Mouse (Mus musculus): ENCODE measurements around the gene Pde1b. TPM values are rescaled to one million over a fixed set of nuclear protein-coding genes. Genes with fewer than 3 reads are reported as not detected.

The Pde1b gene
- total and polyA plus RNA-seq, 2 experiments from 2014 or later, result 67.6 to 127 TPM

- H3K36me3 ChIP-seq (ENCODE audit: insufficient read depth, low read length), result no peaks in the 10 kb centered on the region
- no peaks in the 10 kb centered on the region for H3K27me3 ChIP-seq (ENCODE audit: insufficient read depth, low read length)
- DNase-seq (ENCODE audit: low spot score) (peak; percentile 56), ATAC-seq (peak; percentile 65)
- peak overlapping the region; percentile 83 for H3K9ac ChIP-seq (replicated peaks; ENCODE audit: low read length)
- 29% methylated on average over 12 of the region's 12 CpGs for WGBS
- TF ChIP-seq CTCF (IDR thresholded peaks at IDR 0.05; ENCODE audit: low read depth), result no peak
- no peaks in the 10 kb centered on the region for H3K9me3 ChIP-seq (ENCODE audit: low read length)
- peak overlapping the region; percentile 67 for H3K4me3 ChIP-seq (ENCODE audit: low read length)
- peaks cover 31% of the 10 kb centered on the region for H3K4me1 ChIP-seq (ENCODE audit: insufficient read depth, low read length)
- H3K27ac ChIP-seq, result peak overlapping the region; percentile 62; the same call in 1 of the 2 replicates
- peak overlapping the region; percentile 92 for H3K4me2 ChIP-seq (ENCODE audit: low read depth, low read length)
These were observed 826 bp downstream of the Pde1b start for GRCm38 (mm10) chr15:103503660-103504059.

- Histone ChIP-seq H3K36me3 (ENCODE audit: insufficient read depth, low read length) (no peaks in the 10 kb centered on the region), H3K9me3 (ENCODE audit: low read length) (no peaks in the 10 kb centered on the region), H3K4me2 (ENCODE audit: low read depth, low read length) (no peak overlapping the region), H3K9ac (replicated peaks; ENCODE audit: low read length) (no peak overlapping the region), H3K4me3 (ENCODE audit: low read length) (no peak overlapping the region), H3K27me3 (ENCODE audit: insufficient read depth, low read length) (no peaks in the 10 kb centered on the region), H3K4me1 (ENCODE audit: insufficient read depth, low read length) (peaks cover 42% of the 10 kb centered on the region), H3K27ac (peak overlapping the region; percentile 45)
- DNase-seq (ENCODE audit: low spot score) (peak; percentile 59), ATAC-seq (no peak)
- WGBS, result 41% methylated on average over 3 of the region's 3 CpGs
- no peak for TF ChIP-seq CTCF (IDR thresholded peaks at IDR 0.05; ENCODE audit: low read depth)
These were observed 6.5 kb downstream of the Pde1b start for GRCm38 (mm10) chr15:103509317-103509716.

GRCm38 (mm10) chr15:103511652-103512051 is 8.8 kb downstream of the Pde1b start:
- Histone ChIP-seq H3K4me1 (ENCODE audit: insufficient read depth, low read length) (peaks cover 41% of the 10 kb centered on the region), H3K27ac (no peak overlapping the region), H3K36me3 (ENCODE audit: insufficient read depth, low read length) (no peaks in the 10 kb centered on the region), H3K9me3 (ENCODE audit: low read length) (no peaks in the 10 kb centered on the region), H3K4me3 (ENCODE audit: low read length) (no peak overlapping the region), H3K4me2 (ENCODE audit: low read depth, low read length) (no peak overlapping the region), H3K27me3 (ENCODE audit: insufficient read depth, low read length) (no peaks in the 10 kb centered on the region), H3K9ac (replicated peaks; ENCODE audit: low read length) (no peak overlapping the region)
- ATAC-seq (no peak), DNase-seq (ENCODE audit: low spot score) (no peak)
- WGBS, result 67% methylated on average over 1 of the region's 1 CpGs
- no peak for TF ChIP-seq CTCF (IDR thresholded peaks at IDR 0.05; ENCODE audit: low read depth)

- Histone ChIP-seq H3K27me3 (ENCODE audit: insufficient read depth, low read length) (no peaks in the 10 kb centered on the region), H3K4me2 (ENCODE audit: low read depth, low read length) (peak overlapping the region; percentile 40), H3K36me3 (ENCODE audit: insufficient read depth, low read length) (no peaks in the 10 kb centered on the region), H3K4me3 (ENCODE audit: low read length) (peak overlapping the region; percentile 4), H3K4me1 (ENCODE audit: insufficient read depth, low read length) (peaks cover 39% of the 10 kb centered on the region), H3K9me3 (ENCODE audit: low read length) (no peaks in the 10 kb centered on the region), H3K27ac (peak overlapping the region; percentile 80), H3K9ac (replicated peaks; ENCODE audit: low read length) (0 out of 2 replicates have a peak overlapping the region, but pooled peaks have one; percentile 30)
- 3% methylated on average over 7 of the region's 7 CpGs for WGBS
- DNase-seq (ENCODE audit: low spot score) (peak; percentile 53), ATAC-seq (peak; percentile 50)
- TF ChIP-seq CTCF (IDR thresholded peaks at IDR 0.05; ENCODE audit: low read depth), result no peak
These were observed 10.8 kb downstream of the Pde1b start for GRCm38 (mm10) chr15:103513621-103514031.

- no peaks in the 10 kb centered on the region for H3K9me3 ChIP-seq (ENCODE audit: low read length)
- WGBS, result under 1% methylated on average over 10 of the region's 10 CpGs
- peaks cover 41% of the 10 kb centered on the region for H3K4me1 ChIP-seq (ENCODE audit: insufficient read depth, low read length)
These were observed 11.3 kb downstream of the Pde1b start for GRCm38 (mm10) chr15:103514119-103514518.

GRCm38 (mm10) chr15:103514914-103515313 is 12.1 kb downstream of the Pde1b start:
- no peak overlapping the region for H3K4me3 ChIP-seq (ENCODE audit: low read length)
- WGBS, result 39% methylated on average over 3 of the region's 3 CpGs
- H3K27me3 ChIP-seq (ENCODE audit: insufficient read depth, low read length), result no peaks in the 10 kb centered on the region
- DNase-seq (ENCODE audit: low spot score) (no peak), ATAC-seq (no peak)
- peak overlapping the region; percentile 49; the same call in 1 of the 2 replicates for H3K27ac ChIP-seq
- no peak overlapping the region for H3K9ac ChIP-seq (replicated peaks; ENCODE audit: low read length)
- H3K36me3 ChIP-seq (ENCODE audit: insufficient read depth, low read length), result no peaks in the 10 kb centered on the region
- peak overlapping the region; percentile 40 for H3K4me2 ChIP-seq (ENCODE audit: low read depth, low read length)
- no peaks in the 10 kb centered on the region for H3K9me3 ChIP-seq (ENCODE audit: low read length)
- H3K4me1 ChIP-seq (ENCODE audit: insufficient read depth, low read length), result peaks cover 44% of the 10 kb centered on the region
- no peak for TF ChIP-seq CTCF (IDR thresholded peaks at IDR 0.05; ENCODE audit: low read depth)

More at GRCm38 (mm10) chr15:103514119-103514518, 11.3 kb downstream of the Pde1b start:
- peak overlapping the region; percentile 40 for H3K4me2 ChIP-seq (ENCODE audit: low read depth, low read length)
- peak overlapping the region; percentile 4 for H3K4me3 ChIP-seq (ENCODE audit: low read length)
- H3K36me3 ChIP-seq (ENCODE audit: insufficient read depth, low read length), result no peaks in the 10 kb centered on the region
- no peak overlapping the region; the same call in 1 of the 2 replicates for H3K9ac ChIP-seq (replicated peaks; ENCODE audit: low read length)
- DNase-seq (ENCODE audit: low spot score) (peak; percentile 98), ATAC-seq (peak; percentile 96)
- H3K27me3 ChIP-seq (ENCODE audit: insufficient read depth, low read length), result no peaks in the 10 kb centered on the region
- H3K27ac ChIP-seq, result peak overlapping the region; percentile 80; the same call in 1 of the 2 replicates
- no peak for TF ChIP-seq CTCF (IDR thresholded peaks at IDR 0.05; ENCODE audit: low read depth)
